Mouse (Mus musculus): ENCODE measurements around the gene Taar4. TPM values are rescaled to one million over a fixed set of nuclear protein-coding genes. Genes with fewer than 3 reads are reported as not detected.

Gene Taar4
- total and polyA plus RNA-seq, 3 experiments, result not detected

- TF ChIP-seq POLR2AphosphoS2 (IDR thresholded peaks at IDR 0.05; ENCODE audit: low read length) (no peak), ZC3H11A (IDR thresholded peaks at IDR 0.05; ENCODE audit: low read depth, low read length) (peak; percentile 27; the same call in 1 of the 2 replicates), RAD21 (IDR thresholded peaks at IDR 0.05; ENCODE audit: low read depth, low read length) (peak; percentile 60), SMC3 (IDR thresholded peaks at IDR 0.05; ENCODE audit: low read depth, low read length) (peak; percentile 73), TBP (IDR thresholded peaks at IDR 0.05; ENCODE audit: low read depth, low read length) (no peak), BHLHE40 (IDR thresholded peaks at IDR 0.05; ENCODE audit: borderline replicate concordance, low read depth, low read length) (no peak), CTCF (IDR thresholded peaks at IDR 0.05 in 2 of 3, conservative IDR thresholded peaks at IDR 0.05 in 1 of 3; ENCODE audit: control insufficient read depth in 1 of 3, insufficient read depth in 1 of 3, low read depth in 2 of 3, low read length in 3 of 3, poor library complexity in 1 of 3, severe bottlenecking in 1 of 3) (peak; percentile 46 to 78 (median 78)), USF1 (IDR thresholded peaks at IDR 0.05; ENCODE audit: low read depth, low read length) (no peak), POLR2A (IDR thresholded peaks at IDR 0.05; ENCODE audit: control insufficient read depth in 1 of 2, insufficient read depth in 1 of 2, low read depth in 1 of 2, low read length in 2 of 2, poor library complexity in 1 of 2) (no peak), MAZ (IDR thresholded peaks at IDR 0.05; ENCODE audit: low read depth, low read length) (peak; percentile 91)
- peak; percentile 61 for DNase-seq (ENCODE audit: low read depth, low spot score)
These were observed 18.8 kb downstream of the Taar4 start for GRCm38 (mm10) chr10:23978901-23979705.

DNA sequence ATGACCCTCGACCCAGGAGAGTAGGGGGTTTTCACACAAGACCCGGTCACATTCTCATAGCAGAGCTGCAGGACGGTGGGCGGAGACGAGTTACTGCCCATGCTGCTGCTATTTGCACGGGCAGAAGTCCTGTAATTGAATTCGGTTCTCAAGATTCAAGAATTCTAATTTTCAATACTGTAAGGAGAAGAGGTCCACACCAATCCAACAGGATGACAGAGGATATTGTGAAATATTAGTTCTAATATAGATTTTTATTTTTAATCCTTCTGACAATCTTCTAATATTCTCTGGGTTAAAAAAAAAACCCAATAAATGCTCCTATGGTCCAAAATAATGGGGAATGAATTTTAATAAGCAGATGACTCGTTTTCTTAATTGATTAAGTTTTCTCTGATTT, 25.3 kb downstream of the Taar4 start, which contains the start of gene Taar6:
Gene Taar6 (minus strand): TSS at position 101 of the 400 bp plus-strand sequence.
- Histone ChIP-seq H3K79me2 (ENCODE audit: control insufficient read depth, insufficient read depth, low read length, poor library complexity) (no peaks in the 10 kb centered on the region), H3K4me3 (ENCODE audit: control insufficient read depth in 1 of 2, insufficient read depth in 1 of 2, low read depth in 2 of 2, low read length in 2 of 2) (no peak within 1 kb of the TSS), H3K36me3 (ENCODE audit: control insufficient read depth in 1 of 2, insufficient read depth in 2 of 2, low read length in 2 of 2) (no peaks in the 10 kb centered on the region), H3K4me1 (ENCODE audit: control insufficient read depth in 1 of 2, insufficient read depth in 2 of 2, low read length in 2 of 2) (no peaks in the 10 kb centered on the region), H3K27ac (ENCODE audit: control insufficient read depth, low read depth, low read length) (no peak within 1 kb of the TSS), H3K27me3 (ENCODE audit: control insufficient read depth in 1 of 2, insufficient read depth in 2 of 2, low read length in 2 of 2) (no peaks in the 10 kb centered on the region; a peak in 1 of 4 replicates), H3K9ac (ENCODE audit: control insufficient read depth, low read depth, low read length, poor library complexity, severe bottlenecking) (no peak within 1 kb of the TSS), H3K9me3 (replicated peaks; ENCODE audit: insufficient read depth, low read length) (no peaks in the 10 kb centered on the region)
- TF ChIP-seq BHLHE40 (IDR thresholded peaks at IDR 0.05; ENCODE audit: borderline replicate concordance, low read depth, low read length) (no peak), POLR2A (IDR thresholded peaks at IDR 0.05; ENCODE audit: control insufficient read depth in 1 of 2, insufficient read depth in 1 of 2, low read depth in 1 of 2, low read length in 2 of 2, poor library complexity in 1 of 2) (no peak), KAT2A (conservative IDR thresholded peaks at IDR 0.05; ENCODE audit: low read depth, low read length) (no peak), GABPA (IDR thresholded peaks at IDR 0.05; ENCODE audit: low read depth, low read length) (no peak), ZKSCAN1 (IDR thresholded peaks at IDR 0.05; ENCODE audit: low read depth, low read length) (no peak), RCOR1 (IDR thresholded peaks at IDR 0.05; ENCODE audit: low read depth, low read length) (no peak), POLR2AphosphoS5 (IDR thresholded peaks at IDR 0.05; ENCODE audit: borderline replicate concordance, low read depth, low read length) (no peak), MEF2A (IDR thresholded peaks at IDR 0.05; ENCODE audit: extremely low read depth, insufficient replicate concordance, low read depth, low read length, poor library complexity, severe bottlenecking) (no peak), MAX (IDR thresholded peaks at IDR 0.05; ENCODE audit: low read length) (no peak), GATA1 (IDR thresholded peaks at IDR 0.05; ENCODE audit: low read depth, low read length) (no peak), USF1 (IDR thresholded peaks at IDR 0.05; ENCODE audit: low read depth, low read length) (no peak), ZC3H11A (IDR thresholded peaks at IDR 0.05; ENCODE audit: low read depth, low read length) (no peak), NELFE (IDR thresholded peaks at IDR 0.05; ENCODE audit: low read depth, low read length) (no peak), CHD2 (IDR thresholded peaks at IDR 0.05; ENCODE audit: low read length) (no peak), TCF12 (IDR thresholded peaks at IDR 0.05; ENCODE audit: low read depth, low read length) (no peak), JUND (IDR thresholded peaks at IDR 0.05; ENCODE audit: low read depth, low read length) (no peak)
- DNase-seq (ENCODE audit: low read depth, low spot score), result no peak

More at GRCm38 (mm10) chr10:23978901-23979705, 18.8 kb downstream of the Taar4 start:
- Histone ChIP-seq H3K79me2 (ENCODE audit: control insufficient read depth, insufficient read depth, low read length, poor library complexity) (no peaks in the 10 kb centered on the region), H3K27me3 (ENCODE audit: control insufficient read depth in 1 of 2, insufficient read depth in 2 of 2, low read length in 2 of 2) (no peaks in the 10 kb centered on the region; a peak in 1 of 4 replicates), H3K4me1 (ENCODE audit: control insufficient read depth in 1 of 2, insufficient read depth in 2 of 2, low read length in 2 of 2) (no peaks in the 10 kb centered on the region), H3K9me3 (replicated peaks; ENCODE audit: insufficient read depth, low read length) (no peaks in the 10 kb centered on the region), H3K4me3 (ENCODE audit: control insufficient read depth in 1 of 2, insufficient read depth in 1 of 2, low read depth in 2 of 2, low read length in 2 of 2) (no peak overlapping the region), H3K27ac (ENCODE audit: control insufficient read depth, low read depth, low read length) (no peak overlapping the region), H3K36me3 (ENCODE audit: control insufficient read depth in 1 of 2, insufficient read depth in 2 of 2, low read length in 2 of 2) (no peaks in the 10 kb centered on the region), H3K9ac (ENCODE audit: control insufficient read depth, low read depth, low read length, poor library complexity, severe bottlenecking) (no peak overlapping the region)
